Mouse (Mus musculus) embryonic fibroblast, embryonic 13.5 days (primary cell): ENCODE data around the gene Pfkl. TPM values are rescaled to one million over a fixed set of nuclear protein-coding genes. Genes with fewer than 3 reads are reported as not detected.
"Not testable (repeated sequence)": the region's sequence is repeated elsewhere in the genome, so short reads cannot be mapped to it uniquely, and the experiment has no call there.

Experiments
- H3K27ac ChIP-seq: 2 replicates; pipeline ENCODE4 v1.5.1; 2012; ENCODE audit warnings: low read length, control low read depth, inconsistent platforms; ENCODE audit not compliant: insufficient read depth
- H3K4me1 ChIP-seq: 2 replicates; pipeline ENCODE4 v1.6.1; 2011; ENCODE audit warnings: low read length; ENCODE audit not compliant: control insufficient read depth, insufficient read depth
- H3K4me3 ChIP-seq: 2 replicates; pipeline ENCODE4 v1.5.1; 2011; ENCODE audit warnings: mild to moderate bottlenecking, control low read depth, low read length; ENCODE audit not compliant: insufficient read depth
- CTCF ChIP-seq: IDR thresholded peaks from 2 replicates; pipeline ENCODE4 v1.5.1; 2011; ENCODE audit warnings: mild to moderate bottlenecking, control low read depth, low read length, moderate library complexity, borderline replicate concordance; ENCODE audit not compliant: insufficient read depth
- POLR2A ChIP-seq: IDR thresholded peaks from 2 replicates; pipeline ENCODE4 v1.6.1; 2011; ENCODE audit warnings: low read depth, mild to moderate bottlenecking, control low read depth, low read length, moderate library complexity
- polyA plus RNA-seq: library from polyadenylated mRNA; stranded (reverse); fragments of >200 nt; gene quantifications from 2 replicates; pipeline ENCODE4 v1.2.4, GENCODE M21; 2011; ENCODE audit warnings: low read depth; ENCODE audit not compliant: missing spikeins, insufficient read length

The Pfkl gene
- polyA plus RNA-seq, 1 experiment, result 46.8 TPM

GRCm38 (mm10) chr10:77974323-77974722 is 35.6 kb downstream of the Pfkl start:
- H3K4me1 ChIP-seq, result peaks cover 10% of the 10 kb centered on the region; the same call in 1 of the 2 replicates
- no peak overlapping the region for H3K27ac ChIP-seq
- TF ChIP-seq POLR2A, result no peak
- no peak for TF ChIP-seq CTCF
- no peak overlapping the region for H3K4me3 ChIP-seq

DNA sequence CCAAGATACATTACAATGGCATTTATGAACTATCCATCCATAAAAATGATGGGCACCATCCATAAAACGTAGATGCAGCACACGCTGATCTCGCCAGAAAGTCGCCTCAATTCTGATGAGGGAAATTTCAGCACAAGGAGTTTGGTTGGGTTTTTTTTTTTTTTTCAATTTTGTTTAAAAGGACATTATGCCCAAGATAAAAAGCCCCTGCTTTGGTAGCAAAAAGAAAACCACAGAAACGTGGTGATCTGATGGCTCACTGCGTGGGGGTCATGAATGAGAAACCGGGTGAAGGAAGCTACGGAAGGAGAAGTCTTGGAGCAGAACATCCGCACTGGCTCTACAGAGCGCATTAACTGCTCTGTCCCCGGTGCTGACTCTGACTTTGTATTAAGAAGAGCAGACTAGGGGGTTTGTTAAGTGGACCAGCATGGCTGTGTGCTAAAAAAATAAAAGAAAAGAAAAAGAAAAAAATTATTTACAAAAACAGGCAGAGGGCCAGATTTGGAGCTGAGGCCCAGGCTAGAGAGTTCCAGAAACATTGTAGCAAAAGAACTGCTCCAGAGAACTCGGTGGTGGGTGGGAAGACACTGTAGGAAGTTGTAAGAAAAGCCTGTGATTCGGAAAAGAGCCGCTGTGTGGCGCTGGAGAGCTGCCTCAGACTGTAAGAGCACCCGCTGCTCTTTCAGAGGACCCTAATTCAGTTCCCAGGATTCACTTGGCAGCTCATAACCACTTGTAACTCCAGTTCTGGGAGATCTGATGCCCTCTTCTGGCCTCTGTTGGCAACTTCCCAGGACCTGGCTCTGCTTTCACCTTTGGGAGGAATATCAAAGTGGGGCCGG is 38.0 kb downstream of the Pfkl start:
- H3K4me1 ChIP-seq, result 0 out of 2 replicates have a peak, but pooled peaks cover 7% of the 10 kb centered on the region
- TF ChIP-seq POLR2A, result no peak
- TF ChIP-seq CTCF, result no peak
- H3K4me3 ChIP-seq, result no peak overlapping the region
- H3K27ac ChIP-seq, result no peak overlapping the region

DNA sequence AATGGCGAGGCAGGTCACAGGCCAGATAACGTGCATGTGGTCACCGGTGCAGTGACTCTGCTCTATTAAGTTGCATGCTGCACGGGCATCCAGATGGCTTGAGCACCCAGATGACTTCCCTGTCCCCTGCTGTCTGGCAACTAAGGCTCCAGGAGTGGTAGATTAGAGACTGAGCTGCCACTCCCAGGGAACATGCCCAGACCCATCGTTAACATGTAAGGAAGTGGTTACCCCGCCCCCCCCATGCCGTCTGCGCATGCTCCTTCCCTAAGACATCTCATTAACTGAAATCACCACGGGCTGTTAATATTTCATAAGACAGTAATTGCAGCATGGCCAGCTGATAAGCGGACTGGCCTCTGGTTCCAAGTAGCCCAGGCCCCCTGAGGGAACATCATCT is 38.7 kb downstream of the Pfkl start:
- TF ChIP-seq CTCF, result no peak
- TF ChIP-seq POLR2A, result no peak
- Histone ChIP-seq H3K4me1 (0 out of 2 replicates have a peak, but pooled peaks cover 3% of the 10 kb centered on the region), H3K27ac (no peak overlapping the region), H3K4me3 (no peak overlapping the region)

DNA sequence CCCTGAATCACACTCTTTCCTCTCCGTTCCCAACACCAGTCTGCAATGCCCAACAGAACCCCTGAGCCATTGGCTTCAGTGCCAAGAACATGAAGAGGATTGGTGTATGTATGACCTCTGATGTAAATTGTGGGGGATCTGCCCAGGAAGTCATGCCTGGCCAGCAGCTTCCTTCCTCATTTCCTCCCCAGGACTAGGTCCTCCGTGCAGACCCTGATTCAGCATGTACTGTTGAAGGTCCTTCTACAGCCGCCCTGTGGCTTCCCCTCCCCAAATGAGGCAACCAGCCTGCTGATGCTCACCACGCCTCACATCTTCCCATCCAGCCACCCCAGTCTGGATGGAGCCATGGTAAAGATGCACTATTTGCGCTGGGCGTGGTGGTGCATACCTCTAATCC is 39.4 kb downstream of the Pfkl start, which contains the start of gene Trpm2:
Gene Trpm2 (minus strand): TSS at position 83 of the 400 bp plus-strand sequence.
- TF ChIP-seq POLR2A (no peak), CTCF (no peak)
- 0 out of 2 replicates have a peak, but pooled peaks cover 3% of the 10 kb centered on the region for H3K4me1 ChIP-seq
- no peak within 1 kb of the TSS for H3K4me3 ChIP-seq

DNA sequence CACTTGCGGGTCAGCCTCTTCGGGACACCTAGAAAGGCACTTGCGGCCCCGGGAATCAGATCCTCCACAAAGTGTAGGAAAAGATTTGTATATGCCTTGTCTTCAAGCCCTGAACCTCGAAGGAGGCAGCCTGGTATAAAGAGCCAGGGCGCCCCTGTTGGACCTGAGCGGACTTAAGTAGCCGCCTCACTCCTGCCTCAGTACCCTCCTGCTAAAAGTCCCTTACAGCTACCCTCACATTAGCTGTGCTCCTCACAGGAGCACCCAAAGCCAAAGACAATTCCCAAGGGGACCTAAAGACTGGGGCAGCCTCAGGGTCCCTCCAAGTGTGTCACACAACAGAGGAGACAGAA is 39.9 kb downstream of the Pfkl start:
- H3K4me3 ChIP-seq, result no peak overlapping the region
- H3K27ac ChIP-seq, result no peak overlapping the region
- H3K4me1 ChIP-seq, result 0 out of 2 replicates have a peak, but pooled peaks cover 3% of the 10 kb centered on the region
- TF ChIP-seq POLR2A (no peak), CTCF (no peak)

More for the DNA sequence above, 39.4 kb downstream of the Pfkl start, which contains the start of gene Trpm2:
- no peak within 1 kb of the TSS for H3K27ac ChIP-seq

DNA sequence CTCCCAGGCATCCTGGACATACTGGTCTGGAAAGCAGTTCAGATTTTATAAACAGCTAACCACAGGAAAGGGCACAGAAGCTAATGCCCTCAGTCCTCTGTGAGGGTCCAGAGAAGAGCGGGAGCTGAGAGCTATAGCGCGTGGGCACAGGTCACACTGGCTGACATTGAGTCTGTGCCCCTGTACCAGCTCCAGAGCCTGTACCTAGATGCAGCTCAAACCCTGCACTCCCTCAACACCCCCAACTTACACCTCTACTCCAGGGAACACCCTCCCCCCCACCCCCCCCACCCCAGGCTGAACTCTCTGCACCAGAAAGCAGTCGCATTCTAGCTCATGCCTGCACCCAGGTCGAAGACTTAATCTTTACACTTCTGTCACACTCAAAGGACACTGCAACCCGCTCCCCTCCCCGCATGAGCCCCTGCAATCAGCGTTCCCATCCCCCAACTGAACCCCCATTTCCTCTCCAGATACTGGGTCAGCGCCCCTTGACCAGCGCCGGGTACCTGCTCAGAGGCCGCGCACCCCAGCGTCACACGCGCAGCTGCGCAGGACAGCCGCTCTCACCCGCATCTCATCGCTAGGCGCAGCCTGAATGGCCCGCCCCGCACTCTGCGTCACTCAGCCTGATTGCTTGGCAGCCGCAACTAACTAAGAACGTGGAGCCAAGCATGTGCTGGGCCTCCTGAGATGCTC is 40.5 kb downstream of the Pfkl start:
- no peak overlapping the region for H3K27ac ChIP-seq
- TF ChIP-seq POLR2A, result no peak
- no peak for TF ChIP-seq CTCF
- H3K4me1 ChIP-seq, result 0 out of 2 replicates have a peak, but pooled peaks cover 3% of the 10 kb centered on the region
- no peak overlapping the region for H3K4me3 ChIP-seq

DNA sequence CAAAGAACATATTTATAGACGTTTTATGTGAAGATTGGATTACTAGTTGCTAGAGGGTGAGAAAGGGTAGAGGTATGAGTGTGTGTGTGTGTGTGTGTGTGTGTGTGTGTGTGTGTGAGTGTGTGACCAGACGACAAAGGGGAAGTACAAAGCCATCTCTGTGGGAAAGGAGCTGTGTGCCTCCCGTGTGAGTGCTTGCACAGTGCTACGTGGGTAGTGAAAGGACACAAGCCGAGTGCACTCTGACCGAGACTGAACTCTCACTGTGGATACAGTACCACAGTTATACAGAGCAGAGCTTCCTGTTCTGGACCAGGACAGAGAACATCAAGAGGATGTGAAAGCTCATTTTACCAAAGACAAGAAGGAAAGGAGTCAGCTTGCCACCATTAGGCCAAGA is 45.9 kb downstream of the Pfkl start:
- Histone ChIP-seq H3K4me1 (no peaks in the 10 kb centered on the region), H3K27ac (no peak overlapping the region), H3K4me3 (no peak overlapping the region)
- no peak for TF ChIP-seq CTCF
- TF ChIP-seq POLR2A, result no peak

GRCm38 (mm10) chr10:77962725-77963124 is 47.2 kb downstream of the Pfkl start:
- no peak for TF ChIP-seq CTCF
- no peak overlapping the region for H3K4me3 ChIP-seq

GRCm38 (mm10) chr10:77950468-77950867 is 59.4 kb downstream of the Pfkl start:
- not testable (repeated sequence) for H3K27ac ChIP-seq, H3K4me3 ChIP-seq, H3K4me1 ChIP-seq

More at GRCm38 (mm10) chr10:77962725-77963124, 47.2 kb downstream of the Pfkl start:
- H3K27ac ChIP-seq, result no peak overlapping the region
- H3K4me1 ChIP-seq, result no peaks in the 10 kb centered on the region

- H3K4me1 ChIP-seq, result no peaks in the 10 kb centered on the region
- H3K27ac ChIP-seq, result no peak overlapping the region
- TF ChIP-seq POLR2A (no peak), CTCF (no peak)
- H3K4me3 ChIP-seq, result no peak overlapping the region
These were observed 70.2 kb downstream of the Pfkl start for GRCm38 (mm10) chr10:77939685-77940084.

Other genes with a start within 250 kb of the Pfkl start
- gene Gm3238, start 238.8 kb downstream of the Pfkl start, polyA plus RNA-seq, result not detected in 2 replicates
- not detected in 2 replicates for gene Gm7138, start 233.1 kb downstream of the Pfkl start, polyA plus RNA-seq
- gene Gm3250, start 227.5 kb downstream of the Pfkl start, polyA plus RNA-seq, result not detected in 2 replicates
- not detected in 2 replicates for gene Gm7137, start 221.9 kb downstream of the Pfkl start, polyA plus RNA-seq
- gene Gm9639, start 215.0 kb downstream of the Pfkl start, polyA plus RNA-seq, result not detected in 2 replicates
- not detected in 2 replicates for gene Gm19668, start 210.9 kb downstream of the Pfkl start, polyA plus RNA-seq
- gene Gm9507, start 198.2 kb downstream of the Pfkl start, polyA plus RNA-seq, result not detected in 2 replicates
- gene Gm2696, start 195.4 kb downstream of the Pfkl start, polyA plus RNA-seq, result not detected in 2 replicates
- not detected in 2 replicates for gene Krtap10-4, start 183.0 kb downstream of the Pfkl start, polyA plus RNA-seq
- gene Krtap10-10, start 174.1 kb downstream of the Pfkl start, polyA plus RNA-seq, result not detected in 2 replicates
- not detected in 2 replicates for gene Gm36176, start 163.3 kb downstream of the Pfkl start, polyA plus RNA-seq
- gene Gm10318, start 157.2 kb downstream of the Pfkl start, polyA plus RNA-seq, result not detected in 2 replicates
- not detected in 2 replicates for gene Gm3285, start 148.1 kb downstream of the Pfkl start, polyA plus RNA-seq
- gene Lrrc3, start 107.5 kb downstream of the Pfkl start, polyA plus RNA-seq, result 1.8 and 1.9 TPM in 2 replicates
- not detected in 2 replicates for gene Trpm2, start 39.5 kb downstream of the Pfkl start, polyA plus RNA-seq
- 10.5 and 11.9 TPM in 2 replicates for gene 1810043G02Rik, start 31.6 kb downstream of the Pfkl start, polyA plus RNA-seq
- gene Dnmt3l, start 31.9 kb upstream of the Pfkl start, polyA plus RNA-seq, result 0.45 and 1.6 TPM in 2 replicates
- not detected in 2 replicates for gene Aire, start 33.5 kb upstream of the Pfkl start, polyA plus RNA-seq
- 0.98 TPM in 1 of 2 replicates, not detected in the other for gene Icosl, start 59.2 kb upstream of the Pfkl start, polyA plus RNA-seq
- 26.5 and 28.8 TPM in 2 replicates for gene D10Jhu81e, start 159.7 kb upstream of the Pfkl start, polyA plus RNA-seq
- gene Pwp2, start 175.1 kb upstream of the Pfkl start, polyA plus RNA-seq, result 9.1 and 10.8 TPM in 2 replicates
- 28.8 and 31.0 TPM in 2 replicates for gene Trappc10, start 234.6 kb upstream of the Pfkl start, polyA plus RNA-seq